Mouse (Mus musculus): ENCODE measurements around the gene Gm45337.

DNA sequence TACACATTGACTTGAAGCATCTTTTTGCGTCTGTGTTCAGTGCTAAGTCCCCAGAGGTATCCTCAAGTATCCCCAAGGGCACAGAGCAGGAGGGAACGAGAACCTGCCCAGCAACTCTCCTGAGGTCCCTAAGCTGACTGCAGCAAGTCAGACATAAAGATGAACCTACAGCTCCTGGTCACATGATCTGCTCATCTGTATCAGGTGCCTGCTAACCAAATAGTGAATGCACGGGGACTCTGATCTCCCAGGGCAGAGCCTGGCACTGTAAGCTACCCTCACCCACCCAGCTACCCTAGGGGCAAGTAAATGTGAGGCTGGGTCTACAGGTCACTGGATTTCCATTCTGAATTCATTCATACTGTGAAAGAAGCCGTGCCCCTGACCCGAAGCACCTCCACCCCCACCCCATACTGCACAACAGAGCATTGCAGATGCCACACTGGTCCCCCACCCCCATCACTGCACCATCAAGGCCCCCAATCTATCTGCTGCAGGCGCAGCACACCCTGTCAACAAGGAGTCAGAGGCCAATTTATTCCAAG, 50.6 kb downstream of the Gm45337 start:
- TF ChIP-seq POLR2A (IDR thresholded peaks at IDR 0.05; ENCODE audit: borderline replicate concordance, extremely low read depth, insufficient read depth, insufficient read length, poor library complexity, severe bottlenecking) (no peak), CTCF (IDR thresholded peaks at IDR 0.05; ENCODE audit: borderline replicate concordance, extremely low read depth, insufficient read depth, insufficient read length) (no peak)

Data from brain, embryonic 14.5 days (tissue).